Mouse (Mus musculus): ENCODE data around the gene Lrrk2. TPM values are rescaled to one million over a fixed set of nuclear protein-coding genes. Genes with fewer than 3 reads are reported as not detected.

The Lrrk2 gene
- 17.7 and 18.2 TPM in 2 replicates for polyA plus RNA-seq (2012; rRNA removed)

DNA sequence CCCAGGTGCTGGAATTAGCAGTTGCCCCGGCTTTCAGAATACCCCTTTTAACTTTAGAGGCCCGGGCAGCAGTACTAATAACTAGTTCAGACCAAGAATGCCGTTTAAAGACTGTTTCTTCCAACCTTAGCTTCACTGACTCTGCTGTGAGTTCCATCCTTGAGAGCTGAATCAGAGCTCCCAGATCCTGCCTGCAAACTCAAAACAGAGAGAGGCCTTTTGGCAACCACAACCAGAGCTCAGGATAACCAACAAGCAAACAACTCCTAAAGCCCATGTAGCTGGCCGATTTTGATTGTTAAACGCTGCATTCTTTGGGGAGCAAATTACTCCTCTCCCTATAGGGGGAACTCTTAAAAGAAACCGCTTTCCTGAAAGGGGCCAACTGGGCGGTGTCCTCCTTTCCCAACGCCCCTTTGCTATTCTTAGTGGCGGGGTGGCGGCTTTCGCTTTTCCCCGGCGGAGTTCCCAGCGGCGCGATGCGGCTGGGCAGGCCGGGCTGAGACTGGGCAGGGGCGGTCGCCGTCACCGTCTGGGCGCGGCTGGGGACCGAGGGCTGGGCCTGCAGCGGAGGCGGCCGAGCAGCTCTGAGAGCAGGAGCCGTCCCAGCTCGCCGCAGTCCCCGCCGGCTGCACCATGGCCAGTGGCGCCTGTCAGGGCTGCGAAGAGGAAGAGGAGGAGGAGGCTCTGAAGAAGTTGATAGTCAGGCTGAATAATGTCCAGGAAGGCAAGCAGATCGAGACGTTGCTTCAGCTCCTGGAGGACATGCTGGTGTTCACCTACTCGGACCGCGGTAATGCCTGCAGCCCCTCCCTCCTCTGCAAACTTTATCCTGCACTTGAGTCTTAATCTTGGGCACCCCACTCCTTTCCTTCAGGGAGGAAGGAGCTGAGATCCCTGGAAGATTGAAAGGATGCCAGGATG is at the start of gene Lrrk2:
Gene Lrrk2, plus strand, starts transcription at position 531 of the 924 bp plus-strand sequence.
- peaks cover 15% of the 10 kb centered on the region for H3K4me1 ChIP-seq (ENCODE audit: control insufficient read depth, insufficient read depth, low read length)
- no peaks in the 10 kb centered on the region for H3K27me3 ChIP-seq (replicated peaks; ENCODE audit: control insufficient read depth, insufficient read depth, low read length)
- WGBS: 1% methylated on average over 40 of the region's 40 CpGs
- H3K36me3 ChIP-seq (ENCODE audit: control insufficient read depth, insufficient read depth, low read length): peaks cover 2% of the 10 kb centered on the region; the same call in 1 of the 2 replicates
- H3K4me3 ChIP-seq (ENCODE audit: insufficient read depth, low read depth, low read length): peak within 1 kb of the TSS; percentile 90
- peak within 1 kb of the TSS; percentile 99 for H3K27ac ChIP-seq (ENCODE audit: insufficient read depth, low read depth, low read length)
- peak; percentile 30 for TF ChIP-seq POLR2A (IDR thresholded peaks at IDR 0.05; ENCODE audit: low read depth, low read length)
- no peak for TF ChIP-seq CTCF (conservative IDR thresholded peaks at IDR 0.05; ENCODE audit: insufficient read depth, insufficient read length, low read depth, low read length)
- DNase-seq: peak; percentile 91

- Histone ChIP-seq H3K27ac (ENCODE audit: insufficient read depth, low read depth, low read length) (no peak overlapping the region), H3K4me1 (ENCODE audit: control insufficient read depth, insufficient read depth, low read length) (no peaks in the 10 kb centered on the region), H3K4me3 (ENCODE audit: insufficient read depth, low read depth, low read length) (no peak overlapping the region), H3K36me3 (ENCODE audit: control insufficient read depth, insufficient read depth, low read length) (no peaks in the 10 kb centered on the region), H3K27me3 (replicated peaks; ENCODE audit: control insufficient read depth, insufficient read depth, low read length) (no peaks in the 10 kb centered on the region)
- TF ChIP-seq POLR2A (IDR thresholded peaks at IDR 0.05; ENCODE audit: low read depth, low read length) (no peak), CTCF (conservative IDR thresholded peaks at IDR 0.05; ENCODE audit: insufficient read depth, insufficient read length, low read depth, low read length) (no peak)
- 90% methylated on average over 2 of the region's 2 CpGs for WGBS
- DNase-seq: no peak
These were observed 48.5 kb upstream of the Lrrk2 start for GRCm38 (mm10) chr15:91624475-91624874.

GRCm38 (mm10) chr15:91629137-91629536 is 43.8 kb upstream of the Lrrk2 start:
- H3K4me1 ChIP-seq (ENCODE audit: control insufficient read depth, insufficient read depth, low read length): no peaks in the 10 kb centered on the region
- WGBS: 65% methylated on average over 3 of the region's 3 CpGs
- TF ChIP-seq CTCF (conservative IDR thresholded peaks at IDR 0.05; ENCODE audit: insufficient read depth, insufficient read length, low read depth, low read length) (no peak), POLR2A (IDR thresholded peaks at IDR 0.05; ENCODE audit: low read depth, low read length) (no peak)

DNA sequence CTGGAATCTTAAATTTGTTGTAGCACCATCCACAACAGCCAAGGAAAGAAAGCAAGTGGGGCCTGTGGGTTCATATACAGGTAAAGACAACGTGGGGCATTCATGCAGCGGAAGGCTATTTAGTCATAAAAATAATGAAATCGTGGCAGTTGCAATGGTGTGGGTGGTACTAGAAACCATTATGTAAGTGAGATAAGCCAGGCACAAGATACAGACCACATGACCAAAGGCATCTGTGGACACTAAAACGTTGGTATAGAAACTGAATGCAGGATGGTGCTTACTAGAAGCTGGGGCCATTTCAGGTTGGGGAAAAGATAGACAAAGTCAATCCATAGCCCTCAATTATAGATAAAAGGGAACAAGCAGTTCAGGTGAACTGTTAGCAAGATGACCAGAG is 40.5 kb upstream of the Lrrk2 start:
- Histone ChIP-seq H3K4me1 (ENCODE audit: control insufficient read depth, insufficient read depth, low read length) (no peaks in the 10 kb centered on the region), H3K27ac (ENCODE audit: insufficient read depth, low read depth, low read length) (no peak overlapping the region), H3K27me3 (replicated peaks; ENCODE audit: control insufficient read depth, insufficient read depth, low read length) (no peaks in the 10 kb centered on the region), H3K36me3 (ENCODE audit: control insufficient read depth, insufficient read depth, low read length) (no peaks in the 10 kb centered on the region), H3K4me3 (ENCODE audit: insufficient read depth, low read depth, low read length) (no peak overlapping the region)
- TF ChIP-seq POLR2A (IDR thresholded peaks at IDR 0.05; ENCODE audit: low read depth, low read length) (no peak), CTCF (conservative IDR thresholded peaks at IDR 0.05; ENCODE audit: insufficient read depth, insufficient read length, low read depth, low read length) (no peak)
- 84% methylated on average over 4 of the region's 4 CpGs for WGBS
- DNase-seq: no peak

More at GRCm38 (mm10) chr15:91629137-91629536, 43.8 kb upstream of the Lrrk2 start:
- no peaks in the 10 kb centered on the region for H3K27me3 ChIP-seq (replicated peaks; ENCODE audit: control insufficient read depth, insufficient read depth, low read length)
- no peak overlapping the region for H3K4me3 ChIP-seq (ENCODE audit: insufficient read depth, low read depth, low read length)
- H3K27ac ChIP-seq (ENCODE audit: insufficient read depth, low read depth, low read length): no peak overlapping the region
- no peak for DNase-seq
- no peaks in the 10 kb centered on the region for H3K36me3 ChIP-seq (ENCODE audit: control insufficient read depth, insufficient read depth, low read length)

DNA sequence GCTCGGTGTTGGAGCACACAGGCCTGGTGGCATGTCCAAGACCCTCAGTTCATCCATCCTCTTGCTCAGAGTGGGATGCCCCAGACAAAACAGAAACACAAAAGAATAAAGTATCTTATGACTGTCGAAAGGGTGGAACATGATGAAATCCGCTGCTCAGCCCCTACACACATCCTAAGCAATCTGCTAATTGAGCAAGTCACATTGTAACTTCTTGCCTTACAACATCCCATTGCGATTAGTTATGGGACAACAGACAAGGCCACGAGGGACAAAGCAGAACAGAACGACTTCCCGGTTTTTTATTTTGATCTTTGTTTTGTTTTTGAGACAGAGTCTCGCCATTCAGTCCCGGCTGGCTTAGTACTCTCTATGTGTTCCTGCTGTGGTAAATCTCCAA is 39.9 kb upstream of the Lrrk2 start:
- no peak for DNase-seq
- 81% methylated on average over 9 of the region's 9 CpGs for WGBS
- Histone ChIP-seq H3K4me3 (ENCODE audit: insufficient read depth, low read depth, low read length) (no peak overlapping the region), H3K27me3 (replicated peaks; ENCODE audit: control insufficient read depth, insufficient read depth, low read length) (no peaks in the 10 kb centered on the region), H3K27ac (ENCODE audit: insufficient read depth, low read depth, low read length) (no peak overlapping the region), H3K4me1 (ENCODE audit: control insufficient read depth, insufficient read depth, low read length) (no peaks in the 10 kb centered on the region), H3K36me3 (ENCODE audit: control insufficient read depth, insufficient read depth, low read length) (no peaks in the 10 kb centered on the region)
- TF ChIP-seq CTCF (conservative IDR thresholded peaks at IDR 0.05; ENCODE audit: insufficient read depth, insufficient read length, low read depth, low read length) (no peak), POLR2A (IDR thresholded peaks at IDR 0.05; ENCODE audit: low read depth, low read length) (no peak)

- Histone ChIP-seq H3K27me3 (replicated peaks; ENCODE audit: control insufficient read depth, insufficient read depth, low read length) (no peaks in the 10 kb centered on the region), H3K36me3 (ENCODE audit: control insufficient read depth, insufficient read depth, low read length) (no peaks in the 10 kb centered on the region), H3K4me1 (ENCODE audit: control insufficient read depth, insufficient read depth, low read length) (no peaks in the 10 kb centered on the region), H3K4me3 (ENCODE audit: insufficient read depth, low read depth, low read length) (no peak overlapping the region), H3K27ac (ENCODE audit: insufficient read depth, low read depth, low read length) (no peak overlapping the region)
- no peak for TF ChIP-seq POLR2A (IDR thresholded peaks at IDR 0.05; ENCODE audit: low read depth, low read length)
- no peak for TF ChIP-seq CTCF (conservative IDR thresholded peaks at IDR 0.05; ENCODE audit: insufficient read depth, insufficient read length, low read depth, low read length)
- DNase-seq: no peak
- WGBS: 60% methylated on average over 6 of the region's 6 CpGs
These were observed 39.2 kb upstream of the Lrrk2 start for GRCm38 (mm10) chr15:91633806-91634205.

GRCm38 (mm10) chr15:91634236-91634635 is 38.7 kb upstream of the Lrrk2 start:
- WGBS: 79% methylated on average over 8 of the region's 8 CpGs

More at GRCm38 (mm10) chr15:91634236-91634635, 38.7 kb upstream of the Lrrk2 start:
- TF ChIP-seq POLR2A (IDR thresholded peaks at IDR 0.05; ENCODE audit: low read depth, low read length): no peak
- TF ChIP-seq CTCF (conservative IDR thresholded peaks at IDR 0.05; ENCODE audit: insufficient read depth, insufficient read length, low read depth, low read length): no peak
- no peak for DNase-seq
- Histone ChIP-seq H3K4me1 (ENCODE audit: control insufficient read depth, insufficient read depth, low read length) (no peaks in the 10 kb centered on the region), H3K36me3 (ENCODE audit: control insufficient read depth, insufficient read depth, low read length) (no peaks in the 10 kb centered on the region), H3K4me3 (ENCODE audit: insufficient read depth, low read depth, low read length) (no peak overlapping the region), H3K27ac (ENCODE audit: insufficient read depth, low read depth, low read length) (no peak overlapping the region), H3K27me3 (replicated peaks; ENCODE audit: control insufficient read depth, insufficient read depth, low read length) (no peaks in the 10 kb centered on the region)

Data from kidney, adult 2 months (tissue).